Mouse (Mus musculus): ENCODE data around the gene Olfr746. TPM values are rescaled to one million over a fixed set of nuclear protein-coding genes. Genes with fewer than 3 reads are reported as not detected.

Olfr746 gene
- polyA plus RNA-seq (2015; fragmentation: Nextera tagmentation; extraction: Ambion mirVana), result not detected in 2 replicates

DNA sequence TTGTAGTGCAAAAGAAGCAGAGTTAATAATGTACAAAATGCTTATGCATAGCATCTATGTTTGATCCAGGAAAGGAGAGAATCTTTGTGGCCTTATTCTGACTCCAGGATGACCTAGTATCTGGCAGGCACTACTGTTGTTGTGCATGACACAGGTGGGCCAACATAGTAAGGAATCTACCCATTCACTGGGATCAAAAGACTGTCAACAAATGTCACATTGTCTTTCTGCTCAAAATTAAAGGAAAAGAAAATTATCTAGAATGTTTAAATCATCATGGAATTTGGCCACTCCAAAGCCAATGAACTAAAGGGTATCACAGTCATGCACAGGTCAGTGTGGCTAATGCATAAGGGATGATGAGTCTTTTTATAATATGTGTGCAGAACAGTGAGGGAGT is at the start of gene Olfr746:
Gene Olfr746 (plus strand): TSS at position 301 of the 400 bp plus-strand sequence.
- H3K27ac ChIP-seq (ENCODE audit: low read length), result no peak within 1 kb of the TSS
- no peaks in the 10 kb centered on the region for H3K27me3 ChIP-seq (ENCODE audit: control insufficient read depth, insufficient read depth, low read depth, low read length)
- H3K4me1 ChIP-seq (replicated peaks; ENCODE audit: control insufficient read depth, insufficient read depth, low read length), result no peaks in the 10 kb centered on the region
- no peak within 1 kb of the TSS for H3K4me2 ChIP-seq (ENCODE audit: low read depth, low read length)
- H3K9me3 ChIP-seq (ENCODE audit: control insufficient read depth, low read length), result no peaks in the 10 kb centered on the region
- H3K9ac ChIP-seq (ENCODE audit: low read length), result no peak within 1 kb of the TSS
- no peak for ATAC-seq (ENCODE audit: low read depth)
- H3K4me3 ChIP-seq (ENCODE audit: low read length), result no peak within 1 kb of the TSS
- H3K36me3 ChIP-seq (ENCODE audit: control insufficient read depth, insufficient read depth, low read length), result no peaks in the 10 kb centered on the region

- no peaks in the 10 kb centered on the region for H3K27me3 ChIP-seq (ENCODE audit: control insufficient read depth, insufficient read depth, low read depth, low read length)
- H3K4me1 ChIP-seq (replicated peaks; ENCODE audit: control insufficient read depth, insufficient read depth, low read length), result no peaks in the 10 kb centered on the region
- ATAC-seq (ENCODE audit: low read depth), result no peak
- H3K4me3 ChIP-seq (ENCODE audit: low read length), result no peak within 1 kb of the TSS
- no peaks in the 10 kb centered on the region for H3K36me3 ChIP-seq (ENCODE audit: control insufficient read depth, insufficient read depth, low read length)
- H3K27ac ChIP-seq (ENCODE audit: low read length), result no peak within 1 kb of the TSS
- no peak within 1 kb of the TSS for H3K9ac ChIP-seq (ENCODE audit: low read length)
- no peaks in the 10 kb centered on the region for H3K9me3 ChIP-seq (ENCODE audit: control insufficient read depth, low read length)
- WGBS, result 79% methylated on average over 2 of the region's 2 CpGs
- H3K4me2 ChIP-seq (ENCODE audit: low read depth, low read length), result no peak within 1 kb of the TSS
These were observed 32.3 kb upstream of the Olfr746 start, which contains the start of gene Olfr744 for GRCm38 (mm10) chr14:50614579-50614978. TSS of gene Olfr744 (plus strand) at chr14:50614879.

GRCm38 (mm10) chr14:50639088-50639487 is 7.8 kb upstream of the Olfr746 start, which contains the start of gene Olfr745:
TSS of gene Olfr745 (plus strand) at chr14:50639388.
- 81% methylated on average over 2 of the region's 2 CpGs for WGBS
- ATAC-seq (ENCODE audit: low read depth), result no peak

DNA sequence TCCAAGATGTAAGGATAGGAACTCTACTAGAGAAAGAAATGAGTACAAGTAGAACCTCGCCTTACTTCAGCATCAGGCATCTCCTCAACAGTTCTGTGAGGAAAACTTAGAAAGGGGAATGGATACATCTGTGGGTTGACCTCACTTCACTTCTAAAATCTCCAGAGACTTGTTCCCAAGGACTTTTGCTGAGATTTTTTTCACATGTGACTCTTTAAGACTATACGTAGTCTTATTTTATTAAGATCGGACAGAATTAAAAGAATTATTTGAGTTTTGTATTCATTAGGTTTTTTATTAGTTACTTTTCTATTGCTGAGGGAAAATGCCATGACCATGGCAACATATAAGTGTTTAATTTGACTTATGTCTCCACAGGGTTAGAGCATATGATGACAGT is 46.2 kb downstream of the Olfr746 start, which contains the start of gene Olfr747:
Gene Olfr747 (minus strand): TSS at position 101 of the 400 bp plus-strand sequence.
- no peak within 1 kb of the TSS for H3K9ac ChIP-seq (ENCODE audit: low read length)
- WGBS, result 87% methylated on average over 3 of the region's 3 CpGs
- H3K4me2 ChIP-seq (ENCODE audit: low read depth, low read length), result no peak within 1 kb of the TSS
- H3K4me1 ChIP-seq (replicated peaks; ENCODE audit: control insufficient read depth, insufficient read depth, low read length), result no peaks in the 10 kb centered on the region
- H3K36me3 ChIP-seq (ENCODE audit: control insufficient read depth, insufficient read depth, low read length), result no peaks in the 10 kb centered on the region
- no peak within 1 kb of the TSS for H3K4me3 ChIP-seq (ENCODE audit: low read length)
- H3K27ac ChIP-seq (ENCODE audit: low read length), result no peak within 1 kb of the TSS
- H3K9me3 ChIP-seq (ENCODE audit: control insufficient read depth, low read length), result no peaks in the 10 kb centered on the region
- ATAC-seq (ENCODE audit: low read depth), result no peak
- H3K27me3 ChIP-seq (ENCODE audit: control insufficient read depth, insufficient read depth, low read depth, low read length), result no peaks in the 10 kb centered on the region

More at GRCm38 (mm10) chr14:50639088-50639487, 7.8 kb upstream of the Olfr746 start, which contains the start of gene Olfr745:
- Histone ChIP-seq H3K4me2 (ENCODE audit: low read depth, low read length) (no peak within 1 kb of the TSS), H3K36me3 (ENCODE audit: control insufficient read depth, insufficient read depth, low read length) (no peaks in the 10 kb centered on the region), H3K4me3 (ENCODE audit: low read length) (no peak within 1 kb of the TSS), H3K9ac (ENCODE audit: low read length) (no peak within 1 kb of the TSS), H3K27ac (ENCODE audit: low read length) (no peak within 1 kb of the TSS), H3K27me3 (ENCODE audit: control insufficient read depth, insufficient read depth, low read depth, low read length) (no peaks in the 10 kb centered on the region), H3K4me1 (replicated peaks; ENCODE audit: control insufficient read depth, insufficient read depth, low read length) (no peaks in the 10 kb centered on the region), H3K9me3 (ENCODE audit: control insufficient read depth, low read length) (no peaks in the 10 kb centered on the region)

Other genes with a start within 250 kb of the Olfr746 start
- gene Olfr738, start 239.5 kb upstream of the Olfr746 start, polyA plus RNA-seq (2015; fragmentation: Nextera tagmentation; extraction: Ambion mirVana), result not detected in 2 replicates
- not detected in 2 replicates for gene Olfr739, start 228.5 kb upstream of the Olfr746 start, polyA plus RNA-seq (2015; fragmentation: Nextera tagmentation; extraction: Ambion mirVana)
- not detected in 2 replicates for gene Olfr740, start 201.5 kb upstream of the Olfr746 start, polyA plus RNA-seq (2015; fragmentation: Nextera tagmentation; extraction: Ambion mirVana)
- not detected in 2 replicates for gene Olfr741, start 174.3 kb upstream of the Olfr746 start, polyA plus RNA-seq (2015; fragmentation: Nextera tagmentation; extraction: Ambion mirVana)
- not detected in 2 replicates for gene Olfr742, start 143.5 kb upstream of the Olfr746 start, polyA plus RNA-seq (2015; fragmentation: Nextera tagmentation; extraction: Ambion mirVana)
- not detected in 2 replicates for gene Olfr743, start 125.2 kb upstream of the Olfr746 start, polyA plus RNA-seq (2015; fragmentation: Nextera tagmentation; extraction: Ambion mirVana)
- gene Olfr744, start 32.2 kb upstream of the Olfr746 start, polyA plus RNA-seq (2015; fragmentation: Nextera tagmentation; extraction: Ambion mirVana), result not detected in 2 replicates
- gene Olfr745, start 7.7 kb upstream of the Olfr746 start, polyA plus RNA-seq (2015; fragmentation: Nextera tagmentation; extraction: Ambion mirVana), result not detected in 2 replicates
- gene Olfr747, start 46.1 kb downstream of the Olfr746 start, polyA plus RNA-seq (2015; fragmentation: Nextera tagmentation; extraction: Ambion mirVana), result not detected in 2 replicates
- not detected in 2 replicates for gene Olfr748, start 60.3 kb downstream of the Olfr746 start, polyA plus RNA-seq (2015; fragmentation: Nextera tagmentation; extraction: Ambion mirVana)
- gene Olfr749, start 98.0 kb downstream of the Olfr746 start, polyA plus RNA-seq (2015; fragmentation: Nextera tagmentation; extraction: Ambion mirVana), result not detected in 2 replicates
- gene Ttc5, start 138.4 kb downstream of the Olfr746 start, polyA plus RNA-seq (2015; fragmentation: Nextera tagmentation; extraction: Ambion mirVana), result 68.6 and 71.7 TPM in 2 replicates
- gene Ccnb1ip1, start 160.6 kb downstream of the Olfr746 start, polyA plus RNA-seq (2015; fragmentation: Nextera tagmentation; extraction: Ambion mirVana), result not detected in 2 replicates
- gene Parp2, start 160.8 kb downstream of the Olfr746 start, polyA plus RNA-seq (2015; fragmentation: Nextera tagmentation; extraction: Ambion mirVana), result 62.5 and 64.7 TPM in 2 replicates
- 6.0 and 6.2 TPM in 2 replicates for gene Tep1, start 223.5 kb downstream of the Olfr746 start, polyA plus RNA-seq (2015; fragmentation: Nextera tagmentation; extraction: Ambion mirVana)

Measured in lung, embryonic 16.5 days (tissue).